Mouse (Mus musculus) left cerebral cortex, postnatal 36 days (tissue): ENCODE data around the gene Cnnm3. TPM values are rescaled to one million over a fixed set of nuclear protein-coding genes. Genes with fewer than 3 reads are reported as not detected.

Experiments
- DNase-seq, 2 experiments: peaks; one replicate each; pipeline ENCODE4 v3.0.0; 2021 to 2022; ENCODE audit warnings: low spot score in 2 of 2, mixed read lengths in 1 of 2
- intact Hi-C: fragments of 180-260 bp; cut with DNase I; formaldehyde crosslinking; loops from one replicate; pipeline ENCODE4 v1.15.1; 2025
- microRNA-seq: library from miRNA; unstranded; fragments of <30 nt; microRNA quantifications from one replicate; pipeline ENCODE4 v1.2.0, GENCODE M21; 2022
- total RNA-seq, 2 experiments: library from RNA; stranded (reverse); gene quantifications; 2 replicates each; pipeline ENCODE4 v1.2.3; 2021

Cnnm3 gene
- total RNA-seq, 2 experiments from 2014 or later, result 30.4 to 32.9 TPM

DNA sequence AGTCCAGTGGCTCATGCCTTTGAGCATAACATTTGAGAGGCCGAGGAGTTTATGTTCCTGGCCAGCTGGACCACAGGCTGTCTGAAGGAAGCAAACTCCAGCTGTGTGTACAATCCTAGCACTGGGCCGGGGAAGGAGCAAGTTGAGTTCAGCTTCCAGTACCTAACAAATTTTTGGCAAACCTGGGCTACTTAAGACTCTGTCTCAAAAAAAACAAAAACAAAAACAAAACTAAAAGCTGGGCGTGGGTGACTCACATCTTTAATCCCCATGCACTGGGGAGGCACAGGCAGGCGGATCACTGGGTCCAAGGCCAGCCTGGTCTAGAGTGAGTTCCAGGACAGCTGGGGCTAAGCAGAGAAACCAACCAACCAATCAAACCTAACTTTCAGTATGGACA, 57.1 kb downstream of the Cnnm3 start:
- intact Hi-C loops, result no loop called here

DNA sequence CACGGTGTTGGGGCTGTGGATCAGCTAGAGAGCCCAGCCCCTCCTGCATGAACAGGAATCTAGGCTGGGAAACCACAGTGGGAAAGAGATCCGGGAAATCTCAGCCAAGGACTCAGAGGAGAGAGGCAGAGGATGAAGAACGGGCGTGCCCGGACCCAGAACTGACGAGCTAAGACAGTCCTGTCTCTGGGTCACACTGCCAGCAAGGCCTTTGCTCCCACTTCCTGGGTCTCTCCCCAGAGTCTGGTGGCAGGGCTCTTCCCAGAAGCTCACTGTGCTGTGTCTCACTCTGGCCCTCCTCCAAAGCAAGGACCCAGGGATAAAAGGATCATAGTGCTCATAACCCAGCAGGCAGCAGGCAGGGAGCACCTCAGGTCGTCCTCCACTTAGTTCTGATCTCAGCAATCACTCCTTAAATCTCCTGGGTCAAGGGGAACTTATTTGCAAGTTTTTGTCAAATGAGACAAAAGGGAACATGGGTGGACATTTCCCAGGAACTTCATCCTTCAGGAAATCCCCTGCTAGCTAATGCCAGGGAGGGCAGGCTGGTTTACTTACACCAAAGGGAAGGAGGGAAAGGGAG, 58.1 kb downstream of the Cnnm3 start:
- DNase-seq, result no peak
- intact Hi-C loops, result no loop called here

More for the DNA sequence above, 57.1 kb downstream of the Cnnm3 start:
- DNase-seq, result no peak

DNA sequence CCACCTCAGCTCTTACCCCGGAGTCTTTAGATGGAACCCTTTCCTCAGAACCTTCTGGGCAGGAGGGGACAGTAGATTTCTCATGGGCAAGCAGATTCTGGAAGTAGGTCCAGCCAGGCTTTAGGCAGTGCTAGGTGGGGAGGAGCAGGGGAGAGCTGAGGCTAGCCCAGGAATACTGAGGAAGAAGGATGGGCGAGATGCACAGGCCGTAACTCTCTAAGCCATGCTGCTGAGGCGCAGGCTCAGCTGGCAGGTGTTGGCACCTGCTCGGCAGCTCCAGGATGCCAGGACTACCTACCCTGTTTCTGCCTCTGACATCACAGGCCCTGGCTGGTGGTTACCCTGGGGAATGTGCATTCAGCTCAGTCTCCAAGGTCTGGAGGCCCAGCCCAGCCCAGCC, 58.7 kb downstream of the Cnnm3 start:
- intact Hi-C loops, result no loop called here
- no peak for DNase-seq

DNA sequence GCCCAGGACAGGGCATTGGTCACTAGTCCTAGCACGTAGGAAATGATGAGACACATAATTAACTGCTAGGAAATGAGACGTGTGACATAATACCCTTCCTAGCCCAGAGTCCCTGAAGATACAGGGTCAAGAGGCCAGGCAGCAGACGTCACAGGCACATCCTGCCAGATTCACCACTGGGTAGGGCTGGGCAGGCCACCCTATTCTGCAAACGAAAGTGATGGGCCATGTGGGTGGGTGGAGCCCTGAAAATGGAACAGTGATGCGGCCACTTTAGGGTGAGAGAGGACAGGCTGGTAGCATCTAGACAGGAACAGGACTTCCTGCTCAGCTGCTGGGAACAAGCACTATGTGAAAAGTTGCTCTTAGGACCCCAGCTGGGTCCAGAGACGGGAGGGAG, 60.0 kb downstream of the Cnnm3 start:
- DNase-seq, result no peak
- intact Hi-C loops, result no loop called here

DNA sequence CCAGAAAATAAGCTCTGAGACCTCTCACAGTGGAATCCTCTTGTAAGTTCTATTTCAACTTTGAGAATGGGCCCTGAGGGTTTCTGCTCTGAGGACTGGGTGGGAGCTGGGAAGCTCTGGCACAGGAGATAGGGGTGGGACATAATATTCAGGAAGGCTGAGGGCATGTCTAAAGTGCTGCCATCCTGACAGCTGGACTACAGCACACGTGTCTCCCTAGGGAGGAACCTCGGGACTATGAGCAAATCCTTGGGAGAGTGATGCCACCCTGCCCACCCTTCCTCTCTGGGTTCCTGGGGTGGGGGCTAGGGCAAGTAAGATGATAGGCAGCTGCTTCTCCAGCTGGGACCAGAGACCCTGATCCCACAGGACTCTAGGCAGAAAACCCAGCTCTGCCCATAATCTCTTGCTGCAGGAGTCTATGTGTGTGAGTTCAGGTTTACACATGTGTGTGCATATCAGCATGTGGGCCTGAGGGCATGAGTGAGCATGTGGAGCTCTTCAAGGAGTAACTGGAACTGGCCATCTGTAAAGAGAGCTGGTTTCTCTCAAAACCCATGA, 60.6 kb downstream of the Cnnm3 start:
- intact Hi-C loops, result no loop called here
- DNase-seq, result no peak

DNA sequence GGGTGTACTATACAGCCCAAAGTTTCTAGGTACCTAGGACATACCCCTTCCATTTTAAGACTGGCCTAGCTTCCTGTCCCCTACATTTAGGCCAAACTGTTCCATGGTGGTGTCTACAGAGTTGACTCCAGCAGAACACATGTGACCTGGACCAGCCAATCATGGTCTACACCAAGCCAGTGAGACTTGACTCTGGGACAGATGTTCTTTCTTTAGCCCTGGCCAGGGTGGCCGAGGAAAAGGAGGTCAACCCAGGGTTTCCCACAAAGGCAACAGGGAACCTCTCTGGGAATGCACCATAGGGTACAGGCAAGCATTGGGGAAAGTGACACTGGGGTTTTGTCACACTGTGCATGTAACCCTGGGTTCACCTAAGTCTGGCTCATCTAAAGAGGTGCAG, 61.0 kb downstream of the Cnnm3 start:
- DNase-seq, result no peak

DNA sequence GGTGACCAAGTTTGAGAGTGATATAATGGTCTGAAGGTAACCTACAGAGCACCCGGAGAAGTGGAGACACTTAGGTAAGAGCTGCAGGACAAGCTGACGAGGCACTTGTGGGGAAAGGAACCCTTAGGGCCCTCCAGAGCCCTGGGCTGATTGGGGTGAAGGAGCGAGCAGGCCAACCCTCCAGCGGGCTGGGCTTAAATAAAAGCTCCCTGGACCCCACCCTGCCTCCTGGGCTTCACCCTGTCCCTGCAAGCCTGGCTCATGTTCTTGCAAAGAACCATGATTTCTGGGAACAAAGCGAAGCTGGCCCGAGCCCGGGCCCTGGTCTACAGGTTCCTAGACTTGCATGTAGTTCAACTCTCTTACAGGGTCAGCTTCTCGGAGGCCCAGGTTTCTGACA, 61.9 kb downstream of the Cnnm3 start:
- no peak for DNase-seq
- intact Hi-C loops, result no loop called here

More for the DNA sequence above, 61.0 kb downstream of the Cnnm3 start:
- intact Hi-C loops, result no loop called here

DNA sequence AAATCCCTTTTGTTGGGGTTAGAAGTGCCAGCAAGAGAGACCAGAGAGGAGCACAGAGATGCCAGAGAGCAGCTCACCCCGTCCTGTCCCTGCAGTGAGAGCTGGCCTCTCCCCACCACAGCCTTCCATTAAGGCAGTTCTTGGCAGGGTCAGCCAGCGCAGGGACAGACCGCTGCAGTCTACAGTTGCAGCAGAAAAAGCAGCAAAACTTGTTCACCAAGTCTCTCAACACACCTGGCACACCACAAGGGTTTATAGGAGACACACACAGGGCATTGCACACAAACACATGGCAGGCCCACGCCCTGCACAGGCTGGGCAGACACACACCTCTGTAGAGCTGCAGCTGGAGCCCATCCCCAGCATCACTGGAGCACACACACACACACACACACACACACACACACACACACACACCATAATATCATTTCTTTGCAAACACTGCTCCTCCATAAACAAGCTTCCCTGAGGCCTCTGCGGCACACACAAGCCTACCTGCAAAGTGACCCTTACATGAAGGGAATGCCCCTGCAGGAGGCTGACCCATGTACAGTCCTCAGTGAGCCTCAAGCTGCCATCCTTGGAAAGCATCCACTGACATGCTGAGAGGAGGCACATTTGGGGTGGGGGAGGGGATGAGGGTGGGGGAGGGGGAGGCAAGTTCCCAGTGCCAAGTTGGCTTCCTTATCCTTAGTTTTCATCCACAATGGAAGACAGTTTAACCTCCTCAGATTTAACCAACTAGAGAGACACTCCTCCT, 62.7 kb downstream of the Cnnm3 start:
- no peak for DNase-seq
- intact Hi-C loops, result no loop called here

DNA sequence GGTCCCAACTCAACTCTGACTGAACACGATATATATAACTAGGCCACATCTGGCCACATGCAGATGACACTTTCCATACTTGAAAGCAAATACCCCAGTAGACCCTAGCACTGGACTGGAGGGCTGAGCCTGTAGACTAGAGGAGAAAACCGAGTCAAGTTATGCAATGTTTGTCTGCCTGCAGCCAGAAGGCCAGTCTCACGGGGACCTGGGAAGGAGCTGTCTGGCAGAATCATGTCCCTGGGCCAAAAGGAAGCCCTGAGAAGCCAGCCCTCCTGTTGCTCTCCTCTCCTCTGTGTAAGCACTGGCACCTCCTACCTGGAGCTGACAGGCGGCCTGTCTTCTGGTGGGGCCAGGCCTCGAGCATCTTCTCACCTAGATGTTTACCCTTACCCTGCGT, 63.7 kb downstream of the Cnnm3 start:
- DNase-seq, result no peak
- intact Hi-C loops, result no loop called here

DNA sequence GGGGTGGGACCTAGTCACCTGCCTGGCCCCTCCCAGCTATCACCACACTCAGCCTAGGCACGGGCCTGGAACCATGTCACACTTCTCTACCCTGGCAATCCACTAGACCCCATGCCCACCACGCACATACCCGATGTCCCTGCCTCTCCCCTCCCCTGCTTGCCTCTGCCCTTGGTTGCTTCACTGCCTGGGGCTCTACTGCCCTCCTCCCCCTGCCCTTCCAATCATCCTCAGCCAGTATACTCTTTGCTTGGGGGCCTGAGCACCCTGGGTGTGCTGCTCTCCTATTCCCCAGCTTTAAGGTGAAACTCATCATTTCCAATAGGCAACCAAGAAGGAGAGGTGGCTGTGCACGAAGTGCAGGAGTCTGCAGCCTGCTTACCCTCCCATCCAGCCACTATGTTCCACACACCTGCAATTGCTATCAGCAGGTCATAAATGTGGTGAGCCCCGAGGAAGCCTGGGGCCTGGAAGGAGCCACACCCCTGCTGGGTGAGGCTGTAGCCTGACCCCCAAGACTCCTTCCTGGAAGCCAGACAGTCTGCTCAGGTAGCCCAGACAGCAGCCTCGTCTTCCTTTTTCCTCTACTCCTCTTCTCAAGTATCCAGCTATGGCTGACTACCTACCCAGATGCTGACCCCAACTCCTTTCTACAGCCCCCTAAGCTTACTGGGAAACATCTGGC, 65.5 kb downstream of the Cnnm3 start:
- intact Hi-C loops, result no loop called here
- no peak for DNase-seq

Small RNA genes within 50 kb of the gene (microRNA-seq; reads per million reads assigned to microRNA genes)
- gene Gm47280, result not detected

Other genes with a start within 250 kb of the Cnnm3 start
- under 1 TPM; 0.32 to 0.91 TPM for gene Neurl3, start 237.2 kb upstream of the Cnnm3 start, total RNA-seq
- 10 to 100 TPM; 14.5 to 14.8 TPM for gene Arid5a, start 204.1 kb upstream of the Cnnm3 start, total RNA-seq
- gene Kansl3, start 142.7 kb upstream of the Cnnm3 start, total RNA-seq, result 10 to 100 TPM; 53.5 to 65.2 TPM
- not detected for gene Fer1l5, start 139.6 kb upstream of the Cnnm3 start, total RNA-seq
- 10 to 100 TPM; 34.3 to 43.6 TPM for gene Lman2l, start 66.6 kb upstream of the Cnnm3 start, total RNA-seq
- gene Cnnm4, start 40.2 kb upstream of the Cnnm3 start, total RNA-seq, result 10 to 100 TPM; 13.3 to 14.0 TPM
- gene Ankrd23, start 25.0 kb downstream of the Cnnm3 start, total RNA-seq, result 1 to 10 TPM; 3.1 to 9.6 TPM
- not detected for gene Gm42417, start 27.6 kb downstream of the Cnnm3 start, total RNA-seq
- 10 to 100 TPM; 11.9 to 15.8 TPM for gene Ankrd39, start 35.6 kb downstream of the Cnnm3 start, total RNA-seq
- 10 to 100 TPM; 15.8 to 16.4 TPM for gene Sema4c, start 46.5 kb downstream of the Cnnm3 start, total RNA-seq
- gene Fam178b, start 171.3 kb downstream of the Cnnm3 start, total RNA-seq, result not detected
- 100 to 1,000 TPM; 579 to 668 TPM for gene Cox5b, start 179.6 kb downstream of the Cnnm3 start, total RNA-seq
- gene 4933424G06Rik, start 198.3 kb downstream of the Cnnm3 start, total RNA-seq, result 1 to 10 TPM; 1.1 to 2.6 TPM
- 100 to 1,000 TPM; 336 to 347 TPM for gene Actr1b, start 202.6 kb downstream of the Cnnm3 start, total RNA-seq
- 1 to 10 TPM; 1.2 to 1.3 TPM for gene Zap70, start 249.9 kb downstream of the Cnnm3 start, total RNA-seq